Mouse (Mus musculus) C2C12 (cell line): ENCODE data around the gene Boc.

Experiments
- CTCF ChIP-seq: IDR thresholded peaks from one replicate; pipeline ENCODE4 v1.5.1; 2011; ENCODE audit not compliant: control insufficient read depth, insufficient read depth, insufficient read length
- MAX ChIP-seq: IDR thresholded peaks from one replicate; pipeline ENCODE4 v1.6.1; 2011; ENCODE audit warnings: mild to moderate bottlenecking, control low read depth
- MYOD1 ChIP-seq: IDR thresholded peaks from one replicate; pipeline ENCODE4 v1.6.1; 2011; ENCODE audit warnings: low read depth; ENCODE audit not compliant: control insufficient read depth, insufficient read length
- MYOG ChIP-seq: IDR thresholded peaks from one replicate; pipeline ENCODE4 v1.6.1; 2011; ENCODE audit not compliant: control insufficient read depth, insufficient read length; ENCODE audit errors: extremely low read depth
- USF1 ChIP-seq: IDR thresholded peaks from one replicate; pipeline ENCODE4 v1.6.1; 2011; ENCODE audit warnings: low read depth, mild to moderate bottlenecking, control low read depth, moderate library complexity

DNA sequence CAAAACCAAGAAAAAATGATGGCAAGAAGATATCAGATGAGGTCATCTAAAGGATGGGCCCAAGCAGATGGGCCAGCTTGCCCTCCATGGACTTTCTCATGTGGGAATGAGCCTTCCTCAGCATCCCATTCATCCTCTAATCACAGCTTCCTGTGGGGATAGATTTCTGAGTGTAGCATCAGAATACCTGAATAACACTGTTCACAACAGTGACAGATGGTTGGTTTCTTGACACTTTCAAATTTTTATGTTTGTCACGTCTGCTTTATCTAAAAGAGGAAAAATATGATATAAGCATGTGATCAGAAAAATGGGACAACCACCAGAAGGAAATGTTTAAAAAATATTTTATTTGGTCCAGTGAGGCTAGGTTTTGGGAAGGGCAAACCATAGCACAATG lies 30.8 kb upstream of the Boc start:
- no peak for TF ChIP-seq CTCF
- TF ChIP-seq MYOG, result no peak
- no peak for TF ChIP-seq MYOD1
- TF ChIP-seq MAX, result no peak
- no peak for TF ChIP-seq USF1
